Mouse (Mus musculus): Measurements from ENCODE around the gene Bex4.
"Not testable (repeated sequence)": the region's sequence is repeated elsewhere in the genome, so short reads cannot be mapped to it uniquely, and the experiment has no call there.

Bex4 gene

GRCm38 (mm10) chrX:136138827-136139639, at the start of gene Bex4:
Gene Bex4, plus strand, starts transcription at chrX:136138996.
- not testable (repeated sequence) for DNase-seq (ENCODE audit: low spot score)

GRCm38 (mm10) chrX:136092497-136093279, 46.1 kb upstream of the Bex4 start:
- no peak for DNase-seq (ENCODE audit: low spot score)

GRCm38 (mm10) chrX:136094421-136094820, 44.4 kb upstream of the Bex4 start:
- DNase-seq (ENCODE audit: low spot score): no peak

- no peak for DNase-seq (ENCODE audit: low spot score)
Measured at GRCm38 (mm10) chrX:136104046-136104723, 34.6 kb upstream of the Bex4 start.

- DNase-seq (ENCODE audit: low spot score): no peak
Measured at GRCm38 (mm10) chrX:136104724-136105088, 34.1 kb upstream of the Bex4 start.

GRCm38 (mm10) chrX:136107942-136108341, 30.9 kb upstream of the Bex4 start:
- DNase-seq (ENCODE audit: low spot score): no peak

- DNase-seq (ENCODE audit: low spot score): no peak
Measured at GRCm38 (mm10) chrX:136115015-136115414, 23.8 kb upstream of the Bex4 start.

- no peak for DNase-seq (ENCODE audit: low spot score)
Measured at GRCm38 (mm10) chrX:136115419-136115961, 23.3 kb upstream of the Bex4 start.

- DNase-seq (ENCODE audit: low spot score): no peak
Measured at GRCm38 (mm10) chrX:136127038-136127743, 11.6 kb upstream of the Bex4 start.

- peak; percentile 48 for DNase-seq (ENCODE audit: low spot score)
Measured at GRCm38 (mm10) chrX:136127744-136128064, 11.1 kb upstream of the Bex4 start.

GRCm38 (mm10) chrX:136135559-136135958, 3.2 kb upstream of the Bex4 start:
- no peak for DNase-seq (ENCODE audit: low spot score)

GRCm38 (mm10) chrX:136139640-136140004, 826 bp downstream of the Bex4 start:
- not testable (repeated sequence) for DNase-seq (ENCODE audit: low spot score)

GRCm38 (mm10) chrX:136141385-136141784, 2.6 kb downstream of the Bex4 start:
- no peak for DNase-seq (ENCODE audit: low spot score)

- DNase-seq (ENCODE audit: low spot score): no peak
Measured at GRCm38 (mm10) chrX:136143711-136144110, 4.9 kb downstream of the Bex4 start.

GRCm38 (mm10) chrX:136144195-136144594, 5.4 kb downstream of the Bex4 start:
- no peak for DNase-seq (ENCODE audit: low spot score)

- peak; percentile 1 for DNase-seq (ENCODE audit: low spot score)
Measured at GRCm38 (mm10) chrX:136170625-136171024, 31.8 kb downstream of the Bex4 start.

- DNase-seq (ENCODE audit: low spot score): peak; percentile 1
Measured at GRCm38 (mm10) chrX:136171189-136172117, 32.7 kb downstream of the Bex4 start.

- DNase-seq (ENCODE audit: low spot score): peak; percentile 34
Measured at GRCm38 (mm10) chrX:136172118-136172551, 33.3 kb downstream of the Bex4 start, which contains the start of gene Tceal8. Gene Tceal8, minus strand, starts transcription at chrX:136172342.

- DNase-seq (ENCODE audit: low spot score): no peak
Measured at GRCm38 (mm10) chrX:136172786-136173185, 34.0 kb downstream of the Bex4 start.

GRCm38 (mm10) chrX:136180897-136181553, 42.2 kb downstream of the Bex4 start:
- DNase-seq (ENCODE audit: low spot score): no peak

Measured in spleen, adult 12 weeks (tissue).